Mouse (Mus musculus) kidney, postnatal 0 days (tissue): Measurements from ENCODE around the gene Scamp3. TPM values are rescaled to one million over a fixed set of nuclear protein-coding genes. Genes with fewer than 3 reads are reported as not detected.
A peak's percentile ranks its signal among the peaks of the same experiment; 100 is the strongest.

Source experiments
- ATAC-seq: fragments of 200-750 bp; cut with Nextera tagmentation; replicated peaks from 2 replicates; pipeline ENCODE4 v1.8.0; 2017; ENCODE audit warnings: low read depth, moderate number of reproducible peaks, moderate TSS enrichment, moderate library complexity; ENCODE audit not compliant: low FRiP score
- DNase-seq: peaks from one replicate; pipeline ENCODE4 v3.0.0-alpha.2; 2016; ENCODE audit warnings: low spot score
- H3K27ac ChIP-seq: fragments of 300-500 bp; sonication (generic); 2 replicates; pipeline ENCODE4 v1.5.1; 2014; ENCODE audit warnings: mild to moderate bottlenecking
- H3K27me3 ChIP-seq: fragments of 300-500 bp; sonication (generic); 2 replicates; pipeline ENCODE4 v1.6.1; 2014; ENCODE audit warnings: low read length, mixed read lengths; ENCODE audit not compliant: insufficient read depth
- H3K36me3 ChIP-seq: fragments of 300-500 bp; sonication (generic); 2 replicates; pipeline ENCODE4 v1.6.1; 2014; ENCODE audit warnings: low read length, mixed read lengths; ENCODE audit not compliant: insufficient read depth
- H3K4me1 ChIP-seq: fragments of 300-500 bp; sonication (generic); replicated peaks from 2 replicates; pipeline ENCODE4 v1.6.1; 2014; ENCODE audit warnings: antibody characterized with exemption, low read length, mixed read lengths; ENCODE audit not compliant: insufficient read depth
- H3K4me2 ChIP-seq: fragments of 300-500 bp; sonication (generic); 2 replicates; pipeline ENCODE4 v1.6.1; 2014; ENCODE audit warnings: mild to moderate bottlenecking, low read length, moderate library complexity, mixed read lengths
- H3K4me3 ChIP-seq: fragments of 300-500 bp; sonication (generic); replicated peaks from 2 replicates; pipeline ENCODE4 v1.5.1; 2014; ENCODE audit warnings: low read depth, low read length
- H3K9ac ChIP-seq: fragments of 300-500 bp; sonication (generic); 2 replicates; pipeline ENCODE4 v1.6.1; 2014; ENCODE audit warnings: low read depth, low read length
- H3K9me3 ChIP-seq: fragments of 300-500 bp; sonication (generic); replicated peaks from 2 replicates; pipeline ENCODE4 v1.6.1; 2016; ENCODE audit warnings: low read length, inconsistent platforms, mixed read lengths
- CTCF ChIP-seq: IDR thresholded peaks from 2 replicates; pipeline ENCODE4 v1.5.1; 2016; ENCODE audit warnings: antibody characterized with exemption, low read depth, mild to moderate bottlenecking, moderate library complexity
- WGBS: fragments of 180-500 bp; shearing (Covaris S2); extraction: QIAGEN DNeasy Blood & Tissue Kit; methylation state at CpG from one replicate; pipeline ENCODE4 v1.1.7; 2014; 5-methylcytosine and 5-hydroxymethylcytosine counted together
- polyA plus RNA-seq: library from polyadenylated mRNA; unstranded; fragments of >200 nt; fragmentation: Nextera tagmentation; extraction: Ambion mirVana; gene quantifications from 2 replicates; pipeline ENCODE4 v1.2.1, GENCODE M21; 2015

The Scamp3 gene
- polyA plus RNA-seq, 1 experiment from 2014 or later: 107 TPM

GRCm38 (mm10) chr3:89226900-89227299 lies 49.6 kb downstream of the Scamp3 start, which contains the start of gene Mtx1:
TSS of gene Mtx1 (minus strand) at chr3:89227088.
- peaks cover 24% of the 10 kb centered on the region for H3K4me1 ChIP-seq
- H3K36me3 ChIP-seq: no peaks in the 10 kb centered on the region
- TF ChIP-seq CTCF: no peak
- peak within 1 kb of the TSS; percentile 69 for H3K4me2 ChIP-seq
- ATAC-seq (peak; percentile 5), DNase-seq (no peak)
- H3K9me3 ChIP-seq: no peaks in the 10 kb centered on the region
- H3K27me3 ChIP-seq: no peaks in the 10 kb centered on the region
- H3K27ac ChIP-seq: peak within 1 kb of the TSS; percentile 85
- peak within 1 kb of the TSS; percentile 48 for H3K9ac ChIP-seq
- 6% methylated on average over 21 of the region's 21 CpGs for WGBS
- peak within 1 kb of the TSS; percentile 33 for H3K4me3 ChIP-seq

GRCm38 (mm10) chr3:89227307-89228179 lies 50.3 kb downstream of the Scamp3 start:
- Histone ChIP-seq H3K36me3 (no peaks in the 10 kb centered on the region), H3K9ac (peak overlapping the region; percentile 48), H3K4me3 (peak overlapping the region; percentile 33), H3K27me3 (no peaks in the 10 kb centered on the region), H3K9me3 (no peaks in the 10 kb centered on the region), H3K27ac (peak overlapping the region; percentile 85), H3K4me1 (peaks cover 24% of the 10 kb centered on the region), H3K4me2 (peak overlapping the region; percentile 69)
- no peak for TF ChIP-seq CTCF
- ATAC-seq (peak; percentile 74), DNase-seq (peak; percentile 95)
- 4% methylated on average over 41 of the region's 41 CpGs for WGBS

- under 1% methylated on average over 20 of the region's 20 CpGs for WGBS
- peak; percentile 56 for ATAC-seq
- H3K9me3 ChIP-seq: no peaks in the 10 kb centered on the region
- no peaks in the 10 kb centered on the region for H3K36me3 ChIP-seq
- peak; percentile 97 for TF ChIP-seq CTCF
- peak overlapping the region; percentile 85 for H3K27ac ChIP-seq
- H3K9ac ChIP-seq: peak overlapping the region; percentile 35; the same call in 1 of the 2 replicates
- peak overlapping the region; percentile 33 for H3K4me3 ChIP-seq
- H3K27me3 ChIP-seq: no peaks in the 10 kb centered on the region
- H3K4me1 ChIP-seq: peaks cover 27% of the 10 kb centered on the region
- peak overlapping the region; percentile 69 for H3K4me2 ChIP-seq
- DNase-seq: peak; percentile 94
These were observed 50.9 kb downstream of the Scamp3 start for GRCm38 (mm10) chr3:89228180-89228549.

- Histone ChIP-seq H3K27ac (peak within 1 kb of the TSS; percentile 85), H3K4me1 (peaks cover 27% of the 10 kb centered on the region), H3K27me3 (no peaks in the 10 kb centered on the region)
These were observed 51.6 kb downstream of the Scamp3 start, which contains the start of gene Muc1 for GRCm38 (mm10) chr3:89228836-89229235. TSS of gene Muc1 (plus strand) at chr3:89229057.

GRCm38 (mm10) chr3:89229276-89229675 lies 52.0 kb downstream of the Scamp3 start:
- Histone ChIP-seq H3K4me1 (peaks cover 27% of the 10 kb centered on the region), H3K27me3 (no peaks in the 10 kb centered on the region), H3K9me3 (no peaks in the 10 kb centered on the region), H3K4me3 (peak overlapping the region; percentile 33), H3K9ac (peak overlapping the region; percentile 31; the same call in 1 of the 2 replicates), H3K4me2 (peak overlapping the region; percentile 69), H3K36me3 (no peaks in the 10 kb centered on the region), H3K27ac (peak overlapping the region; percentile 85)
- 39% methylated on average over 4 of the region's 4 CpGs for WGBS
- DNase-seq (no peak), ATAC-seq (no peak)
- TF ChIP-seq CTCF: no peak

More at GRCm38 (mm10) chr3:89228836-89229235, 51.6 kb downstream of the Scamp3 start, which contains the start of gene Muc1:
- Histone ChIP-seq H3K9me3 (no peaks in the 10 kb centered on the region), H3K4me2 (peak within 1 kb of the TSS; percentile 69), H3K4me3 (peak within 1 kb of the TSS; percentile 33), H3K36me3 (no peaks in the 10 kb centered on the region), H3K9ac (peak within 1 kb of the TSS; percentile 35; the same call in 1 of the 2 replicates)
- no peak for TF ChIP-seq CTCF
- 32% methylated on average over 10 of the region's 10 CpGs for WGBS
- ATAC-seq (0 out of 2 replicates have a peak, but pooled peaks have one; percentile 4), DNase-seq (no peak)

GRCm38 (mm10) chr3:89230561-89230960 lies 53.3 kb downstream of the Scamp3 start:
- H3K9ac ChIP-seq: no peak overlapping the region
- no peak overlapping the region for H3K27ac ChIP-seq
- TF ChIP-seq CTCF: no peak
- DNase-seq (no peak), ATAC-seq (no peak)
- peak overlapping the region; percentile 69 for H3K4me2 ChIP-seq
- 91% methylated on average over 2 of the region's 2 CpGs for WGBS
- peaks cover 27% of the 10 kb centered on the region for H3K4me1 ChIP-seq
- H3K4me3 ChIP-seq: no peak overlapping the region
- H3K9me3 ChIP-seq: no peaks in the 10 kb centered on the region
- no peaks in the 10 kb centered on the region for H3K36me3 ChIP-seq
- no peaks in the 10 kb centered on the region for H3K27me3 ChIP-seq
